Mouse (Mus musculus) v-Abl transformed pro-B cells (cell line): ENCODE data around the gene Hrasls.

Experiments used
- in situ Hi-C, 2 experiments: fragments of 400-800 bp; cut with MboI; formaldehyde crosslinking; loops; one replicate each; pipeline ENCODE4 v1.15.1; 2025; ENCODE audit not compliant: unreplicated experiment in 2 of 2

The Hrasls gene

DNA sequence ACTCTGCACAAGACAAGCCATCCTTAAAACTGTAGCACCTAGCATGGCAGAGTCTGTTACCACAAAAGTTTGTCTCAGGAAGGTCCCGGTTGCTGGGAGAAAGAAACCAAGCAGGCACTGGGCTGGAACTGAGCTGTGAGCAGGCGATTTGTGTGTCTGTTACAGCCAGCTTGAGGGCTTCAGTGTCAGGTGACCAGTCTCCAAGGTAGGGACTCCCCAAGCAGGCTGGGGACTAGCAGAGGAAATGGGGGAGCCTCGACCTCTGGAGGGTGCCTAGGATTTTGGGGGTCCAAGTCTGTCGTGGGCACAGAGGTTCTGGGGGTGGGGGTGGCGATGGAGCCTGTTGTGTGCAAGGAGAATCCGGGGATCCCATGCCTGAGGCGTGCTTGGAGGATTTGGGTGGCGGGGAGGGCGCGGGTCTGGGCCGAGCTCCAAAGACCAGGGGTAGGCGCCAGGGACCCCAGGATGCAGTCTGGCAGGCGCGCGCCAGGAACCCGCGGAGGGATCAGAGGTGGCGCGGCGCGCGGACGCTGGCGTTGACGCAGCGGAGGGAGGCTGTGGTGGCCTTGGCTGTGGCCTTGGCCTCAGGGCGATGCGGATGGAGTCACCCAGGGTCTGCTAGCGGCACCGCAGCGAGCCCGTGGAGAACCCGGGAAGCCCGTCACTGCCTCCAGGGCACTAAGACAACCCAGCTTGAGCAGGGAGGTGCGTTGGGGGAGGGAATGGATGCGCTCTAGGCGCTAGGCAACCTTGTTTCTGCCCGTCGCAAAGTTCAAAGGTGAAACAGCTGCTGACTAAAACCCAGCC is at the start of gene Hrasls:
Gene Hrasls, plus strand, starts transcription at position 91 of the 807 bp plus-strand sequence.
- in situ Hi-C loops = no loop called here

- in situ Hi-C loops = no loop called here
These were observed 47.2 kb upstream of the Hrasls start for GRCm38 (mm10) chr16:29162271-29162670.

GRCm38 (mm10) chr16:29167051-29167450 is 42.4 kb upstream of the Hrasls start:
- in situ Hi-C loops = no loop called here

GRCm38 (mm10) chr16:29171741-29172140 is 37.8 kb upstream of the Hrasls start:
- in situ Hi-C loops = no loop called here

- in situ Hi-C loops = no loop called here
These were observed 36.3 kb upstream of the Hrasls start for GRCm38 (mm10) chr16:29173201-29173600.

- in situ Hi-C loops = no loop called here
These were observed 34.6 kb upstream of the Hrasls start for GRCm38 (mm10) chr16:29174831-29175350.

DNA sequence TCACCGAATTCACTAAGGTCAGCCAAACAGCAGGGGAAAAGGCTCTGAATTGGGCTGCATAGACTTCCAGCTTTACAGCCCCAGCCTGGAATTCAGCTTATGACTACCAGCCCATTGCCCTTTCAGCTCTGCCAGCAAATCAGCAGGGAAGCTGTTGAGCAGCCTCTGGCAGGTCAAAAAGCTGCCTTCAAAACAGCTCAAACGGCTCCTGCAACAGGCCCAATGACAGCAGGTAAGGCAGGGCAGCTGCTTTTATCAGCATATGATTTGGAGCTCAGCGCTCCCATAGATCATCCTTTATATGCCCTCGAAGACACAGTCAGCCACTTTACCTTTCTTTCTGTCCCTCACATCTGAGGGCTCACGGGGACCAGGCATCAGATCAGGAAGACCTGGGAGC is 16.6 kb upstream of the Hrasls start:
- in situ Hi-C loops = no loop called here

- in situ Hi-C loops = no loop called here
These were observed 15.5 kb upstream of the Hrasls start for GRCm38 (mm10) chr16:29193981-29194380.

- in situ Hi-C loops = no loop called here
These were observed 14.3 kb upstream of the Hrasls start for GRCm38 (mm10) chr16:29195156-29195555.

- in situ Hi-C loops = no loop called here
These were observed 11.0 kb upstream of the Hrasls start for GRCm38 (mm10) chr16:29198461-29198860.

DNA sequence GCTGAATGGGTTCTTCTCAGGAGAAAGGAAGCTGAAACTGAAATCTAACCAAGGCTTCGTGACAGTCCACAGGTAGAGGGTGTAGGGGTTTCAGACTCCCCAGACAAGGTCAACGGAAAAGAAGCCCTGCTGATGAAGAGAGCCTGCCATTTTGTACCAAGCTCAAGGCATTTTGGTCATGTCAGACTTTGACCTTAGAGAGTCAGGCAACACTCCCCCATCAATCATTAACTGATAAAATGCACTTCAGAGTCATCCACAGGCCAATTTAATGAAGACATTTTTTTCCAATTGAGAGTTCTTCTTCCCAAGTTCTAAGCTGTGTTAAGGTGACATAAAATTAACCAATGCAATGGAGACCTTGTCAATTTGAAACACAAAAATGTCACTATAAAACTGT is 8.3 kb upstream of the Hrasls start:
- in situ Hi-C loops = no loop called here

DNA sequence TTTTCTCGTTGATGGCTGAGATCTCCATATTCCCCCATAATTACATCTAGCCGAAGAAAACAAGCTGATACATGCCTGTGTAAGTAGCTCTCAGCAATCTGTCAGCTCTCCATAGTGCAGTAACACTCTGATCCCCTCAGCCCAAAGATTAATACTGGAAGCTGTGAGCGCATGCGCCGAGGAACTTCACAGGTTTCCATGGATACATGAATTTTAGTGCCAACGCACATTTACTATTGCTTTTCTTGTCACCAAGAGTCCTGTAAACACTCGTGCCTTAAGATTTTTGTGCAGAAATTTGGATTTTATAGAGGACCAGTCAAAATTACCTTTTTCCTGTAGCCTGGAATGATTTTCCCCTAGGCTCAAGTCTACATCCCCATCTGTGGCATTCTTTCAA is 4.6 kb upstream of the Hrasls start:
- in situ Hi-C loops = no loop called here

DNA sequence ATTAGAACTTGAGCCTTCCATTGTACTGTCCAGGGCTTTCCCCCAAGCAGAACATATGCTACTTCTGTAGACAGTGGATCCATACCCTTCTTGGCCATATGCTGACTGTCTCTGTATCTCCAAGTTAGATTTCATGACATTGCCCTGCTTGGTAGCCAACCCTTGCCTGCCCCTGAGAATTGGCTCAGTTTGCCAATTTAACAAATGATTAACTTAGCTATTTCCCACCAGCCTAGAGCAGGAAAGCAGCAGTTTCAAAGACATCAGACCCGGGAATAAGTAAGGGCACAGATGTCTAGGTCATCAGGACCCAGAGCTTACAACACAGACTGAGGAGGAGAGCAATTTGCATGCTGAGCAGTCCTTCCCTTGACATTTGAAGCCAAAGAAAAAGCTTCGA is 3.9 kb upstream of the Hrasls start:
- in situ Hi-C loops = no loop called here

GRCm38 (mm10) chr16:29208841-29209240 is 654 bp upstream of the Hrasls start:
- in situ Hi-C loops = no loop called here

- in situ Hi-C loops = no loop called here
These were observed 7.2 kb downstream of the Hrasls start for GRCm38 (mm10) chr16:29216395-29217295.

DNA sequence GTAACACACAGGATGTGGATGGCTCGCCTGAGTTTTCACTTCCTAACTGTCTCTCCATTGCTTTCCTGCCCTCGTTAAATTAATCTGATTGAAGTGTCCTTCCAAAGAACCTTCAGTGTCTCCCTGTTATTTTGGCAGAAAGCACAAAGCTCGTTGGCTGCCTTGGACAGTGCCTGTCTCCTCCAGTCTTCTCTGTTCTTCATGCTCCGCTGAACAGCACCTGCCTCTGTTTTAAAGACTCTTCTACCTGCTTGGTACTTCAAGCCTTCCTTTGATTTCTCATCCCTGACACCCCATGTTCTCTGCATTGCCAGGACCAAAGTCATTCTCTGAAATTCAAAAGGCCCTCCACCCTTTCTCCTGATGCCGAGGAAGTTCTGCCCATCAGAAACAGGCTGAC is 26.5 kb downstream of the Hrasls start:
- in situ Hi-C loops = no loop called here

- in situ Hi-C loops = no loop called here
These were observed 44.8 kb downstream of the Hrasls start for GRCm38 (mm10) chr16:29254325-29254724.
